ENCODE assay signal across 8 mouse cellular contexts in genomic region chr4:129032963-129033951, GRCm38 (mm10). TPM values are rescaled to one million over a fixed set of nuclear protein-coding genes. Genes with fewer than 3 reads are reported as not detected.
A peak's percentile ranks its signal among the peaks of the same experiment; 100 is the strongest.
DNase-seq lines count a peak whose midpoint lies in the region; ATAC-seq and TF ChIP-seq lines count a peak whose summit lies in the region.

No protein-coding gene starts in this region.

- peak; percentile 68 for DNase-seq in adrenal gland, adult 8-10 months
- DNase-seq in heart, postnatal 36 days = peak; percentile 59 to 68
- peak; percentile 43 for DNase-seq in liver, adult 2 months (ENCODE audit: extremely low read depth, low read depth, low spot score)
- DNase-seq in thymus, postnatal 36 days = peak; percentile 64 to 70

- 30% methylated on average over 17 of the region's 17 CpGs for WGBS in hindbrain, embryonic 12.5 days
- 34% methylated on average over 17 of the region's 17 CpGs for WGBS in hindbrain, embryonic 13.5 days
- 33% methylated on average over 17 of the region's 17 CpGs for WGBS in liver, adult 2 months
- 30% methylated on average over 17 of the region's 17 CpGs for WGBS in neural tube, embryonic 13.5 days

- H3K27me3 ChIP-seq in hindbrain, embryonic 12.5 days = no peaks in the 10 kb centered on the region
- H3K27me3 ChIP-seq in hindbrain, embryonic 13.5 days = 0 out of 2 replicates have a peak, but pooled peaks cover 3% of the 10 kb centered on the region
- H3K27me3 ChIP-seq in liver, adult 2 months (ENCODE audit: control insufficient read depth, insufficient read depth, low read length) = no peaks in the 10 kb centered on the region
- no peaks in the 10 kb centered on the region for H3K27me3 ChIP-seq in neural tube, embryonic 13.5 days

- no peak overlapping the region for H3K4me3 ChIP-seq in hindbrain, embryonic 12.5 days
- H3K4me3 ChIP-seq in hindbrain, embryonic 13.5 days = no peak overlapping the region
- no peak overlapping the region for H3K4me3 ChIP-seq in embryonic fibroblast, embryonic 13.5 days (ENCODE audit: insufficient read depth, low read length)
- H3K4me3 ChIP-seq in liver, adult 2 months (ENCODE audit: insufficient read depth, low read depth, low read length) = no peak overlapping the region
- H3K4me3 ChIP-seq in neural tube, embryonic 13.5 days = no peak overlapping the region

- peak overlapping the region; percentile 34 for H3K4me2 ChIP-seq in hindbrain, embryonic 12.5 days (replicated peaks)
- H3K4me2 ChIP-seq in hindbrain, embryonic 13.5 days = no peak overlapping the region; the same call in 1 of the 2 replicates
- no peak overlapping the region; the same call in 1 of the 2 replicates for H3K4me2 ChIP-seq in neural tube, embryonic 13.5 days

- intact Hi-C loops in heart, postnatal 36 days (cut with DNase I) = no loop called here

- H3K79me2 ChIP-seq in liver, adult 2 months (ENCODE audit: control insufficient read depth, insufficient read depth, low read length) = no peaks in the 10 kb centered on the region

- H3K27ac ChIP-seq in hindbrain, embryonic 12.5 days = no peak overlapping the region
- no peak overlapping the region for H3K27ac ChIP-seq in hindbrain, embryonic 13.5 days
- peak overlapping the region; percentile 92 for H3K27ac ChIP-seq in embryonic fibroblast, embryonic 13.5 days (ENCODE audit: insufficient read depth, low read length)
- H3K27ac ChIP-seq in liver, adult 2 months (replicated peaks; ENCODE audit: insufficient read depth, low read depth, low read length) = peak overlapping the region; percentile 69
- H3K27ac ChIP-seq in neural tube, embryonic 13.5 days (replicated peaks) = no peak overlapping the region

- H3K9me3 ChIP-seq in hindbrain, embryonic 12.5 days (replicated peaks) = no peaks in the 10 kb centered on the region
- no peaks in the 10 kb centered on the region for H3K9me3 ChIP-seq in hindbrain, embryonic 13.5 days
- H3K9me3 ChIP-seq in neural tube, embryonic 13.5 days = no peaks in the 10 kb centered on the region

- H3K9ac ChIP-seq in hindbrain, embryonic 12.5 days = no peak overlapping the region
- no peak overlapping the region for H3K9ac ChIP-seq in hindbrain, embryonic 13.5 days
- H3K9ac ChIP-seq in liver, adult 2 months (ENCODE audit: low read depth, low read length) = 0 out of 2 replicates have a peak overlapping the region, but pooled peaks have one; percentile 0
- 0 out of 2 replicates have a peak overlapping the region, but pooled peaks have one; percentile 12 for H3K9ac ChIP-seq in neural tube, embryonic 13.5 days

- no peaks in the 10 kb centered on the region for H3K36me3 ChIP-seq in hindbrain, embryonic 12.5 days
- no peaks in the 10 kb centered on the region for H3K36me3 ChIP-seq in hindbrain, embryonic 13.5 days
- H3K36me3 ChIP-seq in liver, adult 2 months (ENCODE audit: control insufficient read depth, insufficient read depth, low read length) = no peaks in the 10 kb centered on the region
- H3K36me3 ChIP-seq in neural tube, embryonic 13.5 days = no peaks in the 10 kb centered on the region

- TF ChIP-seq CTCF in embryonic fibroblast, embryonic 13.5 days (IDR thresholded peaks at IDR 0.05; ENCODE audit: borderline replicate concordance, insufficient read depth, low read length) = no peak
- TF ChIP-seq CTCF in liver, adult 2 months (IDR thresholded peaks at IDR 0.05; ENCODE audit: low read depth, low read length) = no peak

- TF ChIP-seq POLR2A in embryonic fibroblast, embryonic 13.5 days (IDR thresholded peaks at IDR 0.05; ENCODE audit: low read depth, low read length) = no peak; the same call in 1 of the 2 replicates
- no peak for TF ChIP-seq POLR2A in liver, adult 2 months (IDR thresholded peaks at IDR 0.05; ENCODE audit: extremely low read depth, insufficient read depth, low read length)

- H3K4me1 ChIP-seq in hindbrain, embryonic 12.5 days = peaks cover 13% of the 10 kb centered on the region
- peaks cover 13% of the 10 kb centered on the region for H3K4me1 ChIP-seq in hindbrain, embryonic 13.5 days (replicated peaks)
- H3K4me1 ChIP-seq in embryonic fibroblast, embryonic 13.5 days (ENCODE audit: control insufficient read depth, insufficient read depth, low read length) = peaks cover 27% of the 10 kb centered on the region
- peaks cover 4% of the 10 kb centered on the region; the same call in 1 of the 2 replicates for H3K4me1 ChIP-seq in liver, adult 2 months (ENCODE audit: control insufficient read depth, insufficient read depth, low read length)
- H3K4me1 ChIP-seq in neural tube, embryonic 13.5 days (replicated peaks) = peaks cover 21% of the 10 kb centered on the region

- ATAC-seq in hindbrain, embryonic 12.5 days (ENCODE audit: low FRiP score) = no peak
- ATAC-seq in hindbrain, embryonic 13.5 days (ENCODE audit: low FRiP score) = no peak
- peak; percentile 40; the same call in 1 of the 2 replicates for ATAC-seq in neural tube, embryonic 13.5 days (ENCODE audit: low read depth)

RNA-seq across cellular contexts. Expression of gene Rnf19b, which starts 24.8 kb away (rescaled TPM):
- polyA plus RNA-seq in hindbrain, embryonic 12.5 days (2016; fragmentation: Nextera tagmentation; extraction: Ambion mirVana) = 17.7 and 20.4 TPM in 2 replicates
- polyA plus RNA-seq in hindbrain, embryonic 13.5 days (2015; fragmentation: Nextera tagmentation; extraction: Ambion mirVana) = 25.1 and 25.3 TPM in 2 replicates
- total RNA-seq in adrenal gland, adult 8-10 months (2022) = 10 to 100 TPM; 26.0 to 29.3 (median 28.3) TPM
- 49.7 and 62.6 TPM in 2 replicates for polyA plus RNA-seq in embryonic fibroblast, embryonic 13.5 days (2011; ENCODE audit: insufficient read length, low read depth, missing spikeins)
- total RNA-seq in heart, postnatal 36 days (2021) = 10 to 100 TPM; 24.3 to 27.2 TPM
- 35.0 and 46.2 TPM in 2 replicates for total RNA-seq in liver, adult 2 months (2014; rRNA removed)
- 44.0 and 49.1 TPM in 2 replicates for polyA plus RNA-seq in liver, adult 2 months (2012; rRNA removed)
- polyA plus RNA-seq in neural tube, embryonic 13.5 days (2015; fragmentation: Nextera tagmentation; extraction: Ambion mirVana) = 22.4 and 25.7 TPM in 2 replicates

RNA-seq across cellular contexts. Expression of gene Ak2, which starts 41.5 kb away (rescaled TPM):
- 122 and 128 TPM in 2 replicates for polyA plus RNA-seq in hindbrain, embryonic 12.5 days (2016; fragmentation: Nextera tagmentation; extraction: Ambion mirVana)
- 90.4 and 92.7 TPM in 2 replicates for polyA plus RNA-seq in hindbrain, embryonic 13.5 days (2015; fragmentation: Nextera tagmentation; extraction: Ambion mirVana)
- 10 to 100 TPM; 70.8 to 97.5 (median 88.9) TPM for total RNA-seq in adrenal gland, adult 8-10 months (2022)
- 95.5 and 107 TPM in 2 replicates for polyA plus RNA-seq in embryonic fibroblast, embryonic 13.5 days (2011; ENCODE audit: insufficient read length, low read depth, missing spikeins)
- total RNA-seq in heart, postnatal 36 days (2021) = 10 to 100 TPM; 67.6 to 71.0 TPM
- 194 and 232 TPM in 2 replicates for total RNA-seq in liver, adult 2 months (2014; rRNA removed)
- polyA plus RNA-seq in liver, adult 2 months (2012; rRNA removed) = 140 and 156 TPM in 2 replicates
- polyA plus RNA-seq in neural tube, embryonic 13.5 days (2015; fragmentation: Nextera tagmentation; extraction: Ambion mirVana) = 89.3 and 92.9 TPM in 2 replicates

Comparison
In these comparisons a context has a peak if more than half of its experiments do, and no peak if none do; other contexts are left out.
1. H3K27ac ChIP-seq: peak in embryonic fibroblast, embryonic 13.5 days (single experiment) and liver, adult 2 months (single experiment); none in hindbrain, embryonic 12.5 days (single experiment), hindbrain, embryonic 13.5 days (single experiment) and neural tube, embryonic 13.5 days (single experiment).
2. H3K9ac ChIP-seq: peak in liver, adult 2 months (single experiment) and neural tube, embryonic 13.5 days (single experiment); none in hindbrain, embryonic 12.5 days (single experiment) and hindbrain, embryonic 13.5 days (single experiment).
3. Peak in every context shown above with its lines, with median percentiles within 50 percentile points of each other: DNase-seq.